Mouse (Mus musculus) Patski (cell line): ENCODE data around the gene Rerg. TPM values are rescaled to one million over a fixed set of nuclear protein-coding genes. Genes with fewer than 3 reads are reported as not detected.

Experiments used
- ATAC-seq: fragments of 100-300 bp; one replicate; pipeline ENCODE4 v1.8.0; 2021
- CTCF ChIA-PET: fragments of 350-600 bp; sonication (Branson Sonifier 250); formaldehyde crosslinking; loops from one replicate; lab custom pipeline; 2022; ENCODE audit warnings: inconsistent platforms; lab: Charles Lee
- POLR2A ChIA-PET: fragments of 350-600 bp; sonication (Branson Sonifier 250); formaldehyde crosslinking; loops from one replicate; lab custom pipeline; 2022; ENCODE audit warnings: antibody characterized with exemption, inconsistent platforms; lab: Charles Lee
- DNase-seq: peaks from one replicate; pipeline ENCODE4 v3.0.0-alpha.2; 2011; ENCODE audit warnings: low read depth, low spot score
- H3K27me3 ChIP-seq: fragments of 371-371 bp; one replicate; pipeline ENCODE4 v1.5.1; 2021
- CTCF ChIP-seq: fragments of 100-300 bp; IDR thresholded peaks from one replicate; pipeline ENCODE4 v1.5.1; 2021
- in situ Hi-C: fragments of 300-500 bp; cut with MboI; formaldehyde crosslinking; loops from 3 replicates; pipeline ENCODE4 v1.11.1; 2018; ENCODE audit warnings: low pct_unique_long_range_greater_than_20kb, mixed read lengths
- polyA plus RNA-seq: library from polyadenylated mRNA; unstranded; gene quantifications from one replicate; pipeline ENCODE4 v1.2.3, GENCODE M21; 2021

Gene Rerg
- polyA plus RNA-seq, 1 experiment from 2014 or later, result 2.3 TPM

GRCm38 (mm10) chr6:137138391-137138790, 31.9 kb downstream of the Rerg start:
- H3K27me3 ChIP-seq, result no peaks in the 10 kb centered on the region
- in situ Hi-C loops, result no loop called here
- DNase-seq (no peak), ATAC-seq (no peak)
- no peak for TF ChIP-seq CTCF
- CTCF ChIA-PET, result interaction anchor here (0.7 to 3.4 kb wide), 3 partner anchors 41 to 60 kb away, joined by 3 to 8 read pairs (median 3); no protein-coding TSS in a partner anchor
- POLR2A ChIA-PET, result no interaction called here

DNA sequence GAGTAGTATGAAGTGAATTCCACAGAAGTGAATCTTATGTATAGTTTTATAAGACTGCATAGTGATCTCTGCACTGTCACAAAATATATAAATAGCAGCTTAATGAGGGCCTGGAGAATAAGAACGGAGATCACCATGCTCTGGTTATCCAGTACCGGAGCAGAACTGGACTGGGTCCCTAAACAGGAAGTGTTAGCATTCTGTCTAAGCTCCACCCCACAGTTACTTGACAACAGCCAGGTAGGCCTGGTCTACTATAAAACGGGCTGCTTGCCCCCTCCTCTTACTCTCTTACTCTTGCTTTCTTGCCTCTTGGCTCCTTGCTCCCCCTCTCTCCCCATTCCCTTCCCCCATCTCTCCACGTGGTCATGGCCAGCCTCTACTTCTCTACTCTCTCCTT, 33.9 kb downstream of the Rerg start:
- no peaks in the 10 kb centered on the region for H3K27me3 ChIP-seq
- TF ChIP-seq CTCF, result no peak
- in situ Hi-C loops, result no loop called here
- no peak for DNase-seq
- no peak for ATAC-seq
- ChIA-PET POLR2A (interaction anchor here (0.6 kb wide), 1 partner anchor 60 kb away, joined by 7 read pairs; no protein-coding TSS in a partner anchor), CTCF (interaction anchor here (1.4 to 3.4 kb wide), 2 partner anchors 10 to 39 kb away, joined by 3 to 8 read pairs; no protein-coding TSS in a partner anchor)

GRCm38 (mm10) chr6:137135506-137136391, 34.5 kb downstream of the Rerg start:
- TF ChIP-seq CTCF, result no peak
- ATAC-seq, result peak; percentile 47
- DNase-seq, result no peak
- ChIA-PET POLR2A (interaction anchor here (0.6 kb wide), 2 partner anchors 59 to 329 kb away, joined by 5 to 7 read pairs; no protein-coding TSS in a partner anchor), CTCF (interaction anchor here (1.4 to 3.4 kb wide), 2 partner anchors 9 to 38 kb away, joined by 3 to 8 read pairs; no protein-coding TSS in a partner anchor)
- in situ Hi-C loops, result no loop called here
- H3K27me3 ChIP-seq, result no peaks in the 10 kb centered on the region

DNA sequence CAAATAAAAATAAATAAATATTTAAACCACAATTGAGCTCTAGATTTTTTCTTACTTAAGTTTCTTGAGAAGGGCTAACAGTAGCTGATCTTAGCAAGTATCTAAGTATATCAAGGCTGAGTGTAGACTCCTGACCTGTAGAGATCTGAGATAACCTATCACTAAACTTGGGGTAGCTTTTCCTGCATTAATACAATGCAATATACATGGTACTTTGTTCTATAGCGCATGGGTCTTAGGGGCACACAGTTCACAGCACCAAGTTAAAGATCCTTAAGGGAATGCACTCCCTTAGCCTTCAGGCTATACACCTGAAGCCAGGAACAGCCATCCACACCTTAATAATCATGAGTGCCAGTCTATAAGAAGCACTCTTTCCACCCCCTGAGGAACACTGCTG, 38.5 kb downstream of the Rerg start:
- ATAC-seq (no peak), DNase-seq (no peak)
- in situ Hi-C loops, result no loop called here
- ChIA-PET POLR2A (interaction anchor here (0.6 kb wide), 1 partner anchor 11 kb away, joined by 3 read pairs; no protein-coding TSS in a partner anchor), CTCF (interaction anchor here (1.0 to 2.0 kb wide), 2 partner anchors 9 kb away, joined by 4 to 7 read pairs; no protein-coding TSS in a partner anchor)
- no peak for TF ChIP-seq CTCF
- H3K27me3 ChIP-seq, result no peaks in the 10 kb centered on the region

- ATAC-seq, result no peak
- CTCF ChIA-PET, result interaction anchor here (1.0 to 2.0 kb wide), 2 partner anchors 8 to 9 kb away, joined by 4 to 7 read pairs; no protein-coding TSS in a partner anchor
Measured at GRCm38 (mm10) chr6:137131349-137131748, 38.9 kb downstream of the Rerg start.

GRCm38 (mm10) chr6:137126861-137127260, 43.4 kb downstream of the Rerg start:
- ATAC-seq, result no peak

More at GRCm38 (mm10) chr6:137131349-137131748, 38.9 kb downstream of the Rerg start:
- in situ Hi-C loops, result no loop called here
- H3K27me3 ChIP-seq, result no peaks in the 10 kb centered on the region
- no peak for TF ChIP-seq CTCF
- POLR2A ChIA-PET, result no interaction called here
- no peak for DNase-seq

DNA sequence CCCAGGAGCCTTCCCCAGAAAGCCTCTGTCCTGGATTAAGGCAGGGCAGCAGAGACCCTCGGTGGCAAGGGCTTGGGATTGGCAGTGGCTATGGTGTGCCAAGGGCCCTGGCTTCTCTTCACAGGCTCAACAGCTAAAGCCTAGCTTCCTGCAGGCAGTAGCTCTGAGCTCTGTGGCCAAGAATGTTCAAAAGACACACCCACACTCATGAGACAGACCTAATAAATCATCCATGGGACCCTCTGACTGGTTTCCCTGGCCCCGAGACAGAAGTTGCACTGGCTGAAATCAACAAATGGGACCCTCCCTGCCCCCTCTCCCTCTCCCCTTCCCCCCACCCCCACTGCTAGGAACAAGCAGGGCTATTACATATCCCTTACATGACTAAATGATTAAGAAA, 44.1 kb downstream of the Rerg start:
- ATAC-seq (peak; percentile 88), DNase-seq (no peak)
- TF ChIP-seq CTCF, result no peak
- POLR2A ChIA-PET, result interaction anchor here (0.7 kb wide), 1 partner anchor 19 kb away, joined by 4 read pairs; no protein-coding TSS in a partner anchor
- H3K27me3 ChIP-seq, result no peaks in the 10 kb centered on the region
- CTCF ChIA-PET, result interaction anchor here (1.0 to 1.6 kb wide), 3 partner anchors 9 to 28 kb away, joined by 3 to 5 read pairs (median 3); no protein-coding TSS in a partner anchor
- in situ Hi-C loops, result no loop called here

More at GRCm38 (mm10) chr6:137126861-137127260, 43.4 kb downstream of the Rerg start:
- TF ChIP-seq CTCF, result no peak
- no peaks in the 10 kb centered on the region for H3K27me3 ChIP-seq
- ChIA-PET POLR2A (interaction anchor here (0.7 kb wide), 1 partner anchor 18 kb away, joined by 4 read pairs; no protein-coding TSS in a partner anchor), CTCF (interaction anchor here (1.2 to 1.6 kb wide), 2 partner anchors 9 to 29 kb away, joined by 3 to 5 read pairs; no protein-coding TSS in a partner anchor)
- in situ Hi-C loops, result no loop called here
- no peak for DNase-seq

DNA sequence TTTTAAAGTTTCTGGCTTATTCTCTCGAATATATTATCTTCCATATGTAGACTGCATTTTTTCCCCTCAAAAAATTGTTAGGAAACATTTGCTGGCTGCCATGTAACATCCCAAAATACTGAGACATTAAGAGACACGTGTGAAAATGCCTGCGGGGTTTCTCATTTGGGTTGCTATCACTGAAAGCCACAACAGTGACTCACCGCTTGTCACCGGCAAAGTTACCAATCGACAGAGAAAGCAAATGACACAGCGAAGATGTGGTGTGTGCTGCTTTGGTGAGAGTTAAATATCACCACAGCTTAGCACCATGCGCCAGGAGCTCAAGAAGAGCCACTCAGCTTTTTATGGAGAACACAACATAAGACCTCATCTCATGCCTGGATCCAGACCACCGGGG, 44.9 kb downstream of the Rerg start:
- in situ Hi-C loops, result no loop called here

DNA sequence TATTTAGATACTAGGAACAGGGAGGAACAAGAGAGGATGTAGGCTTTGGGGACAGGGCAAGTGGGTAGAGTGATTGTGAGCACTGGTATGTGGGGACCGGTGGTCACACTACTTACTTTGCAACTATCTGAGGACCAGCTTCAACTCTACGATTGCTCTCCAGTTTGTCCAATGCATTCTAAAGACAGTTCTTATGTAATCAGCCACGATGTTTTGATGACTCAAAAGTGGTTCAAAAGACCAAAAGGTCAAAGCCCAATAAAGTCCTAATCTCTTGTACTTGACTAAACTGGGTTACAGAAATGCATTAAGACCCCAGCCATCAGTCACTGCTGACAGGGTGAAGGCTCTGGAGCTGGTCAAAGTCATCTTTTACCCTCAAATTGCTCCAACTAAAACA, 45.3 kb downstream of the Rerg start:
- CTCF ChIA-PET, result interaction anchor here (1.0 kb wide), 1 partner anchor 8 kb away, joined by 3 read pairs; no protein-coding TSS in a partner anchor
- no peak for DNase-seq
- in situ Hi-C loops, result no loop called here
- H3K27me3 ChIP-seq, result no peaks in the 10 kb centered on the region
- POLR2A ChIA-PET, result no interaction called here
- ATAC-seq, result no peak
- no peak for TF ChIP-seq CTCF

More for the DNA sequence above, 44.9 kb downstream of the Rerg start:
- no peaks in the 10 kb centered on the region for H3K27me3 ChIP-seq
- ChIA-PET CTCF (interaction anchor here (1.0 kb wide), 1 partner anchor 9 kb away, joined by 3 read pairs; no protein-coding TSS in a partner anchor), POLR2A (no interaction called here)
- DNase-seq, result no peak
- no peak for TF ChIP-seq CTCF
- ATAC-seq, result peak; percentile 78

- DNase-seq (peak; percentile 75), ATAC-seq (peak; percentile 90)
- no peak for TF ChIP-seq CTCF
- in situ Hi-C loops, result no loop called here
- POLR2A ChIA-PET, result no interaction called here
- H3K27me3 ChIP-seq, result no peaks in the 10 kb centered on the region
- CTCF ChIA-PET, result interaction anchor here (0.8 to 1.4 kb wide), 5 partner anchors 9 to 53 kb away, joined by 3 to 7 read pairs (median 3); partner anchors contain the start of gene Rerg
Measured at GRCm38 (mm10) chr6:137116849-137117473, 53.3 kb downstream of the Rerg start.
